Mouse (Mus musculus) C2C12 (cell line): ENCODE measurements at regions not wholly inside any gene's neighbourhood (a gene's known extent, or its start where the extent isn't known, plus 50 kb on each side); places are given as distances from the start of the nearest gene placed in this dataset.

Experiments
- CEBPB ChIP-seq: IDR thresholded peaks from one replicate; pipeline ENCODE4 v1.6.1; 2011; ENCODE audit warnings: low read depth, mild to moderate bottlenecking, control low read depth, moderate library complexity
- CTCF ChIP-seq: IDR thresholded peaks from one replicate; pipeline ENCODE4 v1.5.1; 2011; ENCODE audit not compliant: control insufficient read depth, insufficient read depth, insufficient read length
- FOSL1 ChIP-seq: IDR thresholded peaks from one replicate; pipeline ENCODE4 v1.8.0; 2011; ENCODE audit warnings: mild to moderate bottlenecking, low read length; ENCODE audit not compliant: poor library complexity, insufficient read depth, severe bottlenecking
- MAX ChIP-seq: IDR thresholded peaks from one replicate; pipeline ENCODE4 v1.6.1; 2011; ENCODE audit warnings: mild to moderate bottlenecking, control low read depth
- MYOD1 ChIP-seq: IDR thresholded peaks from one replicate; pipeline ENCODE4 v1.6.1; 2011; ENCODE audit warnings: low read depth; ENCODE audit not compliant: control insufficient read depth, insufficient read length
- MYOG ChIP-seq: IDR thresholded peaks from one replicate; pipeline ENCODE4 v1.6.1; 2011; ENCODE audit not compliant: control insufficient read depth, insufficient read length; ENCODE audit errors: extremely low read depth
- USF1 ChIP-seq: IDR thresholded peaks from one replicate; pipeline ENCODE4 v1.6.1; 2011; ENCODE audit warnings: low read depth, mild to moderate bottlenecking, control low read depth, moderate library complexity

GRCm38 (mm10) chr14:123062908-123063307 is 79.1 kb upstream of the Tmtc4 start:
- TF ChIP-seq CTCF (no peak), USF1 (no peak), MYOD1 (no peak), MAX (no peak), CEBPB (no peak), MYOG (no peak), FOSL1 (no peak)
